Mouse (Mus musculus) cerebellum, adult 8-10 months (tissue): ENCODE measurements around the gene Alpk1.
"Not testable (repeated sequence)": the region's sequence is repeated elsewhere in the genome, so short reads cannot be mapped to it uniquely, and the experiment has no call there.

ENCODE experiments used
- DNase-seq: peaks from one replicate; pipeline ENCODE4 v3.0.0; 2022

Gene Alpk1

DNA sequence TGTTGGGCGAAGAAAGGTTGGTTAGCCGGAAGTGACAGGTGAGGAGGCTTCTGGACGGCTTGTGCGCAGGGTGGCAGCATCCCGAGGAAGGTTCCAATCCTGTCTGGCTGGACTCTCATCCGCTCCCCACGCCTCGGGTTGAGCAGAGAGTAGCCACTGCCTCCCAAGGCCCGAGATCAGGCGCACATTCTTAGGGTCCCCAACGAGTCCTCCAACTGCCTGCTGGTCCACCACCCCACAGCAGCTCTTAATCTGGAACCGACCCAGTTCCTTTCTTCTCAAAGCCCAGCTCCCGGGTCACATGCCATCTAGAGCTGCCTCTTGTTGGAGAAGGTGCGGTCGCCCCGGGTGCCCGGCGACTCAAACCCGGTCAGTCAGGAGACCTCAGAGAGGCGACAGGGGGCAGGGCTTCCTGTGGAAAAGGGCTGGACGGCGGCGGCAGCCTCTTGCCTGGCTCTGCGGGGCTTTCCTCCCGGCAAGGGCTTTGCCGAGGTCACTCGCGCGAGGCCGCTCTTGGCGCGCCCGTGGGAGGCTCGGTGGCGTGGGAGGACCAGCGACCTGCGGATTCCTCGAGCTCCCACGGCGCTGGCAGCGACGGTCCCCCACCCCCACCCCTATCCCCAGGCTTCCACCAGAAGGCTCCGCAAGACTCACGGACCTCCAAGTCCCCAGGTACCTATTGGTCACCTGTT, 9.3 kb upstream of the Alpk1 start, which contains the start of gene Tifa:
TSS of gene Tifa (plus strand) at position 306 of the 692 bp plus-strand sequence.
- peak; percentile 36 for DNase-seq

GRCm38 (mm10) chr3:127788919-127789318, 8.6 kb upstream of the Alpk1 start:
- DNase-seq = no peak

GRCm38 (mm10) chr3:127788038-127788437, 7.7 kb upstream of the Alpk1 start:
- no peak for DNase-seq

GRCm38 (mm10) chr3:127787032-127787431, 6.7 kb upstream of the Alpk1 start:
- no peak for DNase-seq

DNA sequence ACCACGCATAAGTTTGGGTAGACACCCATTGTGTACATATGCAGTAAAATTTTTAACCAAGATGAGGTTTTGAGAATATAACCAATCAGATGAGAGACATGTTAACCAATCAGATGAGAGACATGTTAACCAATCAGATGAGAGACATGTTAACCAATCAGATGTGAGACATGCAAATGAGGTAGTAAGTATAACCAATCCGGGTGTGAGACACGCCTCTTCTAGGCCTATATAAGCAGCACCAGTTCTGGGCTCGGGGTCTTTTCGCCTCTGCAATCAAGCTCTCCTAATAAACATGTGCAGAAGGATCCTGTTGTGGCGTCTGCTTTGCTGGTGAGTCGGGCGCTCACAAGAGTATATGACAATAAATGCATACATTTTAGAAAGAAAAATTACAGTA, 3.4 kb upstream of the Alpk1 start:
- not testable (repeated sequence) for DNase-seq

DNA sequence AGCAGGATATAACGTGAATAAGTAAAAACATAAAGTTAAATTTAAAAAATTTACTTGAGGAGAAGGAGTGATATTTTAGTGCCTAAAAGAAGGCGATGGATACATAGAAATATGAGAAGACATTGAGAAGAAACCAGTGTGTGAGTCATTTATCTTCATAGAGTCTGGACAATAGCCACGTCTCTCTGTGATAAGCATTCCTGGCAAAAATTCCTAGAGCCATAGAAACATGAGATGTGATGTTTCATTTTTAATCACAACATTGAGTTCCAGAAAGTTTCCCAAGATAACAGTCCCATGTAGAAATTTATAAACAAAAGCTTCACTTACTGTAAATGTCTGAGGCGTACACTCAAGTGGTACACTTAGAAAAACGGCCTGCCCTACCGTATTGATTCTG, 2.6 kb upstream of the Alpk1 start:
- DNase-seq = no peak

- DNase-seq = no peak
Observed at GRCm38 (mm10) chr3:127780921-127781320, 594 bp upstream of the Alpk1 start.

- no peak for DNase-seq
Observed at GRCm38 (mm10) chr3:127769146-127769545, 11.2 kb downstream of the Alpk1 start.

DNA sequence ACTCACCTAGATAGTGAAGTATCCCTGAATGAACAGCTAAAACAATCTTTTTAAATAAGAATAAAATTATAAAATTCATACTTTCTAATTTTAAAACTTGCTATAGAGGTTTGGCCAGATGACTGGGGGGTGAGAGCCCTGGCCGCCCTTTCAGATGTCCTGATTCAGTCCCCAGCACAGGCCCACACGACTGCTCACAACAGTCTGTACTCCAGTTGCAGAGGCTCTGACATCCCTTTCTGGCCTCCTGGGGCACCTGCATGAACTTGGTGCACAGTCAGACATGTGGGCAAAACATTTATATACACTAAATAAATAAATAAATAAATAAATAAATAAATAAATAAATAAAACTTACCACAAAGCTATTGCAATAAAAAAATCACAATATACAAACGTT, 14.4 kb downstream of the Alpk1 start:
- DNase-seq = no peak

DNA sequence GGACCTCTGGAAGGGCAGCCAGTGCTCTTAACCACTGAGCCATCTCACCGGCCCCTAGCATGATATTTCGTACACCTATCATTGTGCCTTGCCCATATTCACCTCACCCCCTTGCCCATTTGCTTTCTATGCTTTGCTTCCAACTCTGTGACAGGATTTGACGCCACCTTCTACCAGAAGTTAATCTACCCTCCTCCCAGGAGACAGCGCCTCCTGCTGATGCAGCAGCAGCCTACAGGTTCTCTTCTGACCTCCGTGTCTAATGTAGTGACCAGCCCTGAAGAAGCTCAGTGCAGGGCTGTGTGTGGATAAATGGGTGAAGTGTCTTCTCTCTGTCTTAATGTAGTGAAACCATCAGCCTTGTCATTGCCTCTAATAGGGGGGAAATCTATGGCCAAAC, 15.8 kb downstream of the Alpk1 start:
- DNase-seq = no peak

DNA sequence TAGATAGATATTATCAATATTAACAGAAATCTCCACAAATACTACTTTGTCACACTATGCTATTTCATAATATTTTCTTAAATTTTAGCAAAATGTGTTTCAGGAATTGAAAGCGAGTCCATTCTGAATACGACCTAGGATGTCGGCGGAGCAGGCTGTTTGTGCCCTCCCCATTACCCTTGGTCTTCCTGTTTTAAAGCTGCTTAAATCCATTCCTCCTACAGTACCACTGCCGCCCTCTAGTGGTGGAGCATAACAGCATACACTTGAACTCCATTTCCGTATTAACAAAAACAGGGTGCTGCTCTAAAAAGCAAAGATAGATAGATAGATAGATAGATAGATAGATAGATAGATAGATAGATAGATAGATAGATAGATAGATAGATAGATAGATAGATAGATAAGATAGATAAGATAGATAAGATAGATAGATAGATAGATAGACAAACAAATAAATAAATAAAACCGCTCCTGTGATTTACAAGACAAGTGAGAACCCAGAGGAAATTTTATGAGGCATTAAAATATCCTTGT, 17.2 kb downstream of the Alpk1 start:
- DNase-seq = peak; percentile 35

DNA sequence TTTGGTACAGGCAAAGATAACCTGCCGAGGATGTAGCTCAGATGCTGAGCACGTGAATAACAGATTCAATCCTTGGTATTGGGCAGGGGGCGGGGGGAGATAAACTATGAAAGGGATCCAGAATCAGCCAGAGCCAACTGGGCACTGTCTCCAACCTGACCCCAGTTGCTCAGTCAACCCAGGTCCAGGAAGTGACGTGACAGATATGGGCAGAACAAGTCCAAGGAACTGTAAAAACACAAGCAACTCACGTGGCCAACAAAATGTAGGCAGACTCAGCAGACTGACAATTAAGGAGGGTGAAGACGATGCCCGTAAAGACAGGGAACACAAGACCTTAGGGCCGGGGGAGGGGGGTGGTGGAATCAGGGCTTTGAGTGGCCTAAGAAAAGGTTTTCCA, 17.9 kb downstream of the Alpk1 start:
- no peak for DNase-seq

DNA sequence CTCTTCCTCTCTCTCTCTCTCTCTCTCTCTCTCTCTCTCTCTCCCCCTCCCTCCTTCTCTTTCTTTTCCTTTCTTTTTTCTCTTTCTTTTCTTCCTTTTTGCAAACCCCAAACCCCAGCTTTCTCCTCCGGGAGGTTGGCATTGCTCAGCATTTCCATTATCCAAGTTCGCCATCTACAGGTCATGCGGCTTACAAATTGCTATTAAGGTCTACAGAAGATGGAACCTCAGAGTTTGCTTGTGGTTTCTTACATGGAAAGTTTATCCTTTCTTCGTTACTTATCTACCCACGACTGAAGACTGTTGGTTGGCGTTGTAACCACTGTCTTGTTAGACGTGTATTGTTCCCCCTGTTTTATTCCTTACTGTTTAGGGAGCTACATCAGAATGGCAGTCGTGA, 21.1 kb downstream of the Alpk1 start:
- peak; percentile 6 for DNase-seq

GRCm38 (mm10) chr3:127758806-127759205, 21.5 kb downstream of the Alpk1 start:
- no peak for DNase-seq

- DNase-seq = no peak
Observed at GRCm38 (mm10) chr3:127757886-127758301, 22.4 kb downstream of the Alpk1 start.

DNA sequence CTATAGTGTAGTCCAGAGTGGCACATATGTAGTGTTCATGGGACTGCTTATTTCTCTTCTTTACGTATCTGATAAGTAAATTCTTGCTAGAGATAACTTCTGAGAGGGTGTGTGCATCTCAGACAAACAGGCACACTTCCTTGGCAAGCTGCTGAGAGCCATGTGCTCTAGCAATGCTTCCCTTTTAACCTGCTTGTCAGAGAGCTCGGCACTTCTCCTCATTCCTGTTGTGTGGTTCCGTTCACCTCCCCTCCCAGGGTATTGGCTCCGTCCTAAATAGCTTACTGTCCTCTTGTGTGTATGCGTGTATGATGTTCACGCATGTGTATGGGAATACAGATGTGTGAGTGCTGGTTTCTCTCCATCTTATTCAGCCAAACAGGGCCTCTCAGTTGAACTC, 23.9 kb downstream of the Alpk1 start:
- DNase-seq = no peak

- DNase-seq = no peak
Observed at GRCm38 (mm10) chr3:127749981-127750562, 30.3 kb downstream of the Alpk1 start.

DNA sequence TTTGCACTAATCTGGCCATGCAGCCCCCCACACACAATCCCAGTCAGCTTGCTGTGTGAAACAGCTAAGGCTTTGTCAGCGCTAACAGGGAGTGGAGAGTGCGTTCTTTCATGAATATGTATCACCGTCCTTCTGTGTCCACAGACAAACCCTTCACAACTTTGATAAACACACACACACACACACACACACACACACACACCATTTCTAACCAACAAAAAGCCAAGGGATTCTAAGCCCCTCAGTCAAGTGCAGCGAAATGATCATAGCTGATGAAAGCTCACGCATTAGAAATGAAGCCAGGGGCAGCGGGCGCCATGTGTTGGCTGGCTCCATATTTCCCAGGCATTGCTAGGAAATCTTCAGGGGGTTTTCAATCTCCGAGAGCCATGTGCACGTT, 31.1 kb downstream of the Alpk1 start:
- no peak for DNase-seq

DNA sequence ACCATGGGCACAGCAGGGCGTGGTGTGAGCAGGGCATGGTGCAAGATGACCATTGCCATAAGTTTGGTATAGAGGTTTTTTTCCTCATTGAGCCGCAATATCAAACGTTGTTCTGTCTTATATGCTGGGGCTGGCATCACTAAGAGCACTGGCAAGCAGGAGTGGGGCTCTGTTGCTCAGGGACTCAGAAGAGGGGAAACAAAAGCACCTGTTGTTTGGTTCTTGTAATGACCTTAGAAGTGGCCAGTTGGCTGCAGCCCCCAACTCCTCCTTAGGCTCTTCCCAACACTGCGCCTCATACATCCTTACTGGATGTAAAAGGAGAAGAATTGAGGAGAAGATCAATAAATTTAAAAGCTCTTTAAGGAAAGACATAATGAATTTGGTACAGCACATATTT, 31.7 kb downstream of the Alpk1 start:
- DNase-seq = no peak

- DNase-seq = no peak
Observed at GRCm38 (mm10) chr3:127745911-127746640, 34.3 kb downstream of the Alpk1 start.

DNA sequence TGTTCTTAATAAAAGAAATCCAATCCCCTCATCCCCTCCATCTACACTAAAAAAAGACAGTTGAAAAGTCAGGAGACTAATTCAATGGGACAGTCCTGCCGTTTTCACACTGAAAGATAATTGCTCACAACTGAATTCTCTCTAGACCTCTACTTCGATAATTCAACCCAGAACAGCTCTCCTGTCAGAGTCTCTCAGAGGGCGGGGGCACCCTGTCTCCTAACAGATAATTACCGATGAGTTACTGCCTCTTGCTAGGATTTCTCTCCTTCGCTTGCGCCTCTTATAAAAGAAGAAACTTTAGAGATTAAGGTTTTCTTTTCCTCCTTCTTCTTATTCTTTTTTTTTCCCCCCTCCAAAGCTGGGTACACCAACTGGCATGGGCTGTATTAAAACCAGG, 34.8 kb downstream of the Alpk1 start:
- no peak for DNase-seq

DNA sequence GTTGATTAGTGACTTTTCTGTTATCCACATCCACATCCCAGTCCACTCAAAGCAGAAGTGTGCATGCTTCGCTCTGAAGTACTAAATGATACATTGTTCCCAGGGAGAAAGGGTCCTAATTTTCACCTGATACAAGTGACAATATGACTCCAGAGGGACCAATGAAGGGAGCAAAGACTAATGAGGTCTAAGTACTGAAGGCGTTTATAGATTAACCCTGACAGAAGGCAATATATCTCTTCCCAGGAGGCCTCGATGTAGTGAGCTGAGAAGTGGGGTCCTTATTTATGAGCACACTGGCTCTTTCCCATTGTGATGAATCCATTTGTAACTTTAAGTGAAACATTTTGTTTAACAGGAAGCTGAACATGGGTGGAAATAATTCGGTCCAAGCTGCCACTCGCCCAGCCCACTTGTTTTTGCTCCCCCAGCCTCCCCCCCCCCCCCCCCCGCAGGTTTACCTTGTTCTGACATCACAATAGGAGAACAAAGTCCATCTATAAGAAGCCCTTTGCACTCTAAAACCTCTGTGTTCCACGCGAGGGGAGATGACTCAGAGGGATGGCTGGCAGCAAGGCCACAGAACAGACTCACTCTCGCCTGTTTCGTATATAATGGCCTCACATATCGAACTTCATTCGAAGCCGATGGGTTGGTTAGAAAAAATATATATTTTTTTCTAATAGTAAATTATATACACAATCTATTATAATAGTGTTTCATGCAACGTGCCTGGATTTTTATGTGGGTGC, 36.5 kb downstream of the Alpk1 start:
- no peak for DNase-seq

DNA sequence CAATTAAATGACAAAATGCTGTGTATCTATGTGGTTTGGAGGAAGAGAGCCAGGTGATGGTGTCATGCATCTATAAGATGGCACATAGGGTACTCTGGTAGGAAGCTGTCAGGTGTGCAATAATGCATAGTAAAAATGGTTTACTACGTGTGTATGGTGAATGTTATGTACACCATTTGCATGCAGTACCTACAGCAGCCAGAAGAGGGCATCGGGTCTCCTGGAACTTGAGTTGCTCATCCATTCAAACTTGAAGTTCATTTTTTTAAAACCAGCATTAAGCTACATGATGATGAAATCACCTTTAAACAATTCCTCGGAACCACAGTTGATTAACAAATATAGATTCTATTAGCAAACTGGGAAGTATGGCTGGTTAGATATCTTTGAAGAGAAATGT, 38.9 kb downstream of the Alpk1 start:
- DNase-seq = no peak
